In the genomic region with DNA sequence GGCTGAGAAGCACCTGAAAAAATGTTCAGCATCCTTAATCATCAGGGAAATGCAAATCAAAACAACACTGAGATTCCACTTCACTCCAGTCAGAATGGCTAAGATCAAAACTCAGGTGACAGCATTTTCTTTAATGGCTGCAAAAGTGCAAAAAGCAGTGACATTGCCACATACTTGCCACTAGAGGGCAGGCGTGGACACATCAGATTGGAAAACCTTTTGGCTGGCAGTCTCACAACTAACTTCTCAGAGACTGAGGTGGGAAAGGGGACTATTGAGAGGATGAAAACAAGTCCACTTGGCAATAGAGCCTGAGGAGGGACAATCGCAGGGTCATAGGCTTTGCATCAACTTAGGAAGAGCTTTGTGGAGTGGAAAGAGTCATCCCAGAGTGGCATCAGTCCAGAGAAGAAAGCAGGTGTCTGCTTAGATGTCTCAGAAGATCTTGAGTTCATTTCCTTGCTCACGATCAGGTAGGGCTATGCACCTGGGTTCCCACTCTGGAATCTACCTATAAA, we compare ENCODE assay signal across 8 mouse cellular contexts. TPM values are rescaled to one million over a fixed set of nuclear protein-coding genes. Genes with fewer than 3 reads are reported as not detected.
A peak's percentile ranks its signal among the peaks of the same experiment; 100 is the strongest.
DNase-seq lines count a peak whose midpoint lies in the region; ATAC-seq and TF ChIP-seq lines count a peak whose summit lies in the region.

No protein-coding gene starts in this region.

- no peak overlapping the region for H3K4me3 ChIP-seq in forebrain, embryonic 14.5 days (ENCODE audit: low read depth, low read length)
- no peak overlapping the region for H3K4me3 ChIP-seq in forebrain, embryonic 15.5 days
- no peak overlapping the region for H3K4me3 ChIP-seq in hindbrain, postnatal 0 days (ENCODE audit: low read length)
- no peak overlapping the region for H3K4me3 ChIP-seq in midbrain, embryonic 10.5 days

- H3K9ac ChIP-seq in forebrain, embryonic 14.5 days (ENCODE audit: low read length) = no peak overlapping the region
- H3K9ac ChIP-seq in forebrain, embryonic 15.5 days (replicated peaks) = no peak overlapping the region
- H3K9ac ChIP-seq in hindbrain, postnatal 0 days (replicated peaks; ENCODE audit: low read length) = no peak overlapping the region

- H3K4me2 ChIP-seq in forebrain, embryonic 14.5 days (ENCODE audit: low read length) = no peak overlapping the region
- H3K4me2 ChIP-seq in forebrain, embryonic 15.5 days (replicated peaks) = no peak overlapping the region
- H3K4me2 ChIP-seq in hindbrain, postnatal 0 days (ENCODE audit: low read depth, low read length) = no peak overlapping the region

- H3K27me3 ChIP-seq in forebrain, embryonic 14.5 days (replicated peaks; ENCODE audit: control insufficient read depth, insufficient read depth, low read length) = no peaks in the 10 kb centered on the region
- H3K27me3 ChIP-seq in forebrain, embryonic 15.5 days = no peaks in the 10 kb centered on the region
- H3K27me3 ChIP-seq in hindbrain, postnatal 0 days (ENCODE audit: insufficient read depth, low read length) = no peaks in the 10 kb centered on the region
- H3K27me3 ChIP-seq in midbrain, embryonic 10.5 days (ENCODE audit: low read depth, poor library complexity, severe bottlenecking) = no peaks in the 10 kb centered on the region

- H3K4me1 ChIP-seq in forebrain, embryonic 14.5 days (ENCODE audit: control insufficient read depth, insufficient read depth, low read length) = no peaks in the 10 kb centered on the region
- H3K4me1 ChIP-seq in forebrain, embryonic 15.5 days = no peaks in the 10 kb centered on the region
- no peaks in the 10 kb centered on the region for H3K4me1 ChIP-seq in hindbrain, postnatal 0 days (ENCODE audit: insufficient read depth, low read length)
- H3K4me1 ChIP-seq in midbrain, embryonic 10.5 days = peaks cover 8% of the 10 kb centered on the region; the same call in 1 of the 2 replicates

- TF ChIP-seq CTCF in hindbrain, postnatal 0 days (IDR thresholded peaks at IDR 0.05; ENCODE audit: low read depth) = peak; percentile 91

- no peaks in the 10 kb centered on the region for H3K36me3 ChIP-seq in forebrain, embryonic 14.5 days (ENCODE audit: control insufficient read depth, insufficient read depth, low read length)
- no peaks in the 10 kb centered on the region for H3K36me3 ChIP-seq in forebrain, embryonic 15.5 days
- H3K36me3 ChIP-seq in hindbrain, postnatal 0 days (ENCODE audit: insufficient read depth, low read length) = no peaks in the 10 kb centered on the region; the same call in 1 of the 2 replicates
- no peaks in the 10 kb centered on the region for H3K36me3 ChIP-seq in midbrain, embryonic 10.5 days

- H3K9me3 ChIP-seq in forebrain, embryonic 14.5 days (replicated peaks; ENCODE audit: control insufficient read depth, low read length) = no peaks in the 10 kb centered on the region
- no peaks in the 10 kb centered on the region for H3K9me3 ChIP-seq in forebrain, embryonic 15.5 days
- H3K9me3 ChIP-seq in hindbrain, postnatal 0 days (ENCODE audit: low read length) = no peaks in the 10 kb centered on the region
- H3K9me3 ChIP-seq in midbrain, embryonic 10.5 days (replicated peaks) = no peaks in the 10 kb centered on the region

- 48% methylated on average over 3 of the region's 3 CpGs for WGBS in forebrain, embryonic 14.5 days
- WGBS in forebrain, embryonic 15.5 days = 47% methylated on average over 3 of the region's 3 CpGs
- 38% methylated on average over 3 of the region's 3 CpGs for WGBS in hindbrain, postnatal 0 days
- 44% methylated on average over 3 of the region's 3 CpGs for WGBS in midbrain, embryonic 10.5 days

- no peak overlapping the region for H3K27ac ChIP-seq in forebrain, embryonic 14.5 days (ENCODE audit: low read depth, low read length)
- H3K27ac ChIP-seq in forebrain, embryonic 15.5 days (replicated peaks) = no peak overlapping the region
- no peak overlapping the region for H3K27ac ChIP-seq in hindbrain, postnatal 0 days
- H3K27ac ChIP-seq in midbrain, embryonic 10.5 days (replicated peaks) = no peak overlapping the region

- peak; percentile 29; the same call in 1 of the 2 replicates for ATAC-seq in forebrain, embryonic 14.5 days
- ATAC-seq in forebrain, embryonic 15.5 days (replicated peaks) = no peak; the same call in 1 of the 2 replicates
- no peak for ATAC-seq in hindbrain, postnatal 0 days

- DNase-seq in forebrain, embryonic 14.5 days (ENCODE audit: low spot score) = peak; percentile 84
- peak; percentile 42 to 48 for DNase-seq in right cerebral cortex, adult 2 months (ENCODE audit: low spot score in 2 of 2)
- no peak for DNase-seq in right cerebral cortex, adult 18-20 months
- DNase-seq in cerebellum, adult 8-10 months = peak; percentile 54
- DNase-seq in hindbrain, postnatal 0 days (ENCODE audit: low spot score) = peak; percentile 87
- DNase-seq in midbrain, embryonic 10.5 days (ENCODE audit: low spot score) = peak; percentile 46
- no peak for DNase-seq in ovary, postnatal 14 days (ENCODE audit: low spot score)

RNA-seq across cellular contexts. Expression of gene Syn3, which starts 25.0 kb away (rescaled TPM):
- polyA plus RNA-seq in forebrain, embryonic 14.5 days (2014; fragmentation: Nextera tagmentation; extraction: Ambion mirVana) = 8.5 and 14.9 TPM in 2 replicates
- 17.1 and 18.1 TPM in 2 replicates for polyA plus RNA-seq in forebrain, embryonic 15.5 days (2015; fragmentation: Nextera tagmentation; extraction: Ambion mirVana)
- total RNA-seq in hindbrain, postnatal 0 days (2014; rRNA removed) = 64.7 and 67.4 TPM in 2 replicates
- polyA plus RNA-seq in hindbrain, postnatal 0 days (2015; fragmentation: Nextera tagmentation; extraction: Ambion mirVana) = 15.1 and 18.3 TPM in 2 replicates
- polyA plus RNA-seq in midbrain, embryonic 10.5 days (2016; fragmentation: Nextera tagmentation; extraction: Ambion mirVana) = 3.0 and 5.3 TPM in 2 replicates

Comparison
In these comparisons a context has a peak if more than half of its experiments do, and no peak if none do; other contexts are left out.
1. DNase-seq: peak in forebrain, embryonic 14.5 days (single experiment), right cerebral cortex, adult 2 months (2 of 2), cerebellum, adult 8-10 months (single experiment), hindbrain, postnatal 0 days (single experiment) and midbrain, embryonic 10.5 days (single experiment); none in right cerebral cortex, adult 18-20 months (single experiment) and ovary, postnatal 14 days (single experiment).